Mouse (Mus musculus) layer of hippocampus, adult 18-20 months (tissue): ENCODE data around the gene Fam89b. TPM values are rescaled to one million over a fixed set of nuclear protein-coding genes. Genes with fewer than 3 reads are reported as not detected.

Experiments
- DNase-seq, 2 experiments: peaks; one replicate each; pipeline ENCODE4 v3.0.0; 2022; ENCODE audit warnings: low spot score in 2 of 2
- microRNA-seq, 2 experiments: library from miRNA; unstranded; fragments of <30 nt; microRNA quantifications; one replicate each; pipeline ENCODE4 v1.2.0; 2021
- total RNA-seq, 2 experiments: library from RNA; stranded (reverse); gene quantifications; 2 replicates each; pipeline ENCODE4 v1.2.3; 2021

The Fam89b gene
- total RNA-seq, 2 experiments from 2014 or later: 28.5 to 28.6 TPM

- DNase-seq: no peak
Measured at GRCm38 (mm10) chr19:5686437-5686836, 43.0 kb downstream of the Fam89b start.

- DNase-seq: no peak
Measured at GRCm38 (mm10) chr19:5685861-5686260, 43.6 kb downstream of the Fam89b start.

GRCm38 (mm10) chr19:5685431-5685830, 44.0 kb downstream of the Fam89b start:
- DNase-seq: no peak

- DNase-seq: no peak
Measured at GRCm38 (mm10) chr19:5684985-5685384, 44.5 kb downstream of the Fam89b start.

- DNase-seq: no peak
Measured at GRCm38 (mm10) chr19:5684236-5684635, 45.2 kb downstream of the Fam89b start.

GRCm38 (mm10) chr19:5680432-5680831, 49.0 kb downstream of the Fam89b start:
- no peak for DNase-seq

Small RNAs within 50 kb of the gene (microRNA-seq; reads per million reads assigned to microRNA genes)
- 0 to 0.59 reads per million in 2 experiments for gene Mir6987

Other genes starting within 250 kb of the Fam89b start
- 10 to 100 TPM; 28.3 to 28.4 TPM for gene Mus81, start 241.3 kb downstream of the Fam89b start, total RNA-seq
- 1,000 to 10,000 TPM; 1,259 to 1,272 TPM for gene Cfl1, start 239.2 kb downstream of the Fam89b start, total RNA-seq
- 1 to 10 TPM; 4.3 to 6.4 TPM for gene 1700020D05Rik, start 225.9 kb downstream of the Fam89b start, total RNA-seq
- 10 to 100 TPM; 79.9 to 85.2 TPM for gene Snx32, start 219.1 kb downstream of the Fam89b start, total RNA-seq
- gene Ovol1, start 169.0 kb downstream of the Fam89b start, total RNA-seq: not detected
- 1 to 10 TPM; 6.4 to 6.5 TPM for gene Ap5b1, start 161.6 kb downstream of the Fam89b start, total RNA-seq
- 10 to 100 TPM; 72.0 to 79.8 TPM for gene Rnaseh2c, start 127.8 kb downstream of the Fam89b start, total RNA-seq
- 10 to 100 TPM; 78.7 to 86.3 TPM for gene Kat5, start 119.4 kb downstream of the Fam89b start, total RNA-seq
- 10 to 100 TPM; 16.2 to 21.1 TPM for gene Rela, start 92.2 kb downstream of the Fam89b start, total RNA-seq
- 10 to 100 TPM; 16.5 to 17.3 TPM for gene Sipa1, start 65.9 kb downstream of the Fam89b start, total RNA-seq
- gene Map3k11, start 40.9 kb downstream of the Fam89b start, total RNA-seq: 10 to 100 TPM; 17.6 to 18.1 TPM
- gene Pcnx3, start 40.7 kb downstream of the Fam89b start, total RNA-seq: 10 to 100 TPM; 58.3 to 68.6 TPM
- not detected for gene Kcnk7, start 25.3 kb downstream of the Fam89b start, total RNA-seq
- gene Ehbp1l1, start 3.3 kb downstream of the Fam89b start, total RNA-seq: 10 to 100 TPM; 13.9 to 17.2 TPM
- 10 to 100 TPM; 24.3 to 27.3 TPM for gene Ltbp3, start 11.3 kb upstream of the Fam89b start, total RNA-seq
- gene Scyl1, start 41.8 kb upstream of the Fam89b start, total RNA-seq: 10 to 100 TPM; 77.3 to 80.3 TPM
- 10 to 100 TPM; 12.7 to 13.0 TPM for gene Frmd8, start 145.6 kb upstream of the Fam89b start, total RNA-seq
- gene Slc25a45, start 148.2 kb upstream of the Fam89b start, total RNA-seq: 1 to 10 TPM; 2.9 to 3.2 TPM
- gene Tigd3, start 164.5 kb upstream of the Fam89b start, total RNA-seq: 1 to 10 TPM; 2.5 TPM
- 100 to 1,000 TPM in 1 of 2 experiments, 10 to 100 TPM in 1; 90.8 to 100 TPM for gene Dpf2, start 183.4 kb upstream of the Fam89b start, total RNA-seq
- 1 to 10 TPM; 4.3 to 4.6 TPM for gene Cdc42ep2, start 195.2 kb upstream of the Fam89b start, total RNA-seq
- 1 to 10 TPM; 5.0 to 5.9 TPM for gene Pola2, start 234.5 kb upstream of the Fam89b start, total RNA-seq